In genomic region chr7:137073878-137074277, GRCm38 (mm10) we compare ENCODE assay signal across 14 mouse cellular contexts.
DNase-seq lines count a peak whose midpoint lies in the region; ATAC-seq and TF ChIP-seq lines count a peak whose summit lies in the region.
"Had no signal": no experiment of that assay in that cellular context is flagged by ENCODE, and none has a peak within 500 bp of the region (broad histone marks: within the 10 kb centered on the region; RNA-seq: fewer than 3 reads in every experiment).

No protein-coding gene starts in this region.

- ATAC-seq in heart, embryonic 11.5 days (replicated peaks; ENCODE audit: insufficient number of reproducible peaks, low FRiP score, low TSS enrichment) = no peak
- ATAC-seq in lung, embryonic 16.5 days (ENCODE audit: low read depth) = 0 out of 2 replicates have a peak, but pooled peaks have one; percentile 26
- ATAC-seq in stomach, embryonic 14.5 days (ENCODE audit: insufficient number of reproducible peaks, insufficient read depth, low FRiP score, low read depth) = peak; percentile 72; the same call in 1 of the 2 replicates

- WGBS in heart, embryonic 11.5 days (ENCODE audit: insufficient replicate concordance) = 73% methylated on average over 5 of the region's 5 CpGs
- WGBS in lung, embryonic 16.5 days = 56% methylated on average over 5 of the region's 5 CpGs
- WGBS in lung, adult 2 months = 72% methylated on average over 5 of the region's 5 CpGs
- WGBS in stomach, embryonic 14.5 days = 49% methylated on average over 5 of the region's 5 CpGs

- H3K4me3 ChIP-seq in heart, embryonic 11.5 days (ENCODE audit: low read depth, low read length) = no peak overlapping the region
- H3K4me3 ChIP-seq in lung, embryonic 16.5 days (ENCODE audit: low read length) = no peak overlapping the region
- H3K4me3 ChIP-seq in lung, adult 2 months (replicated peaks; ENCODE audit: extremely low read depth, low read depth, low read length) = no peak overlapping the region
- H3K4me3 ChIP-seq in stomach, embryonic 14.5 days (ENCODE audit: low read depth, low read length) = no peak overlapping the region
- no peak overlapping the region for H3K4me3 ChIP-seq in left cerebral cortex, adult 2 months
- H3K4me3 ChIP-seq: heart, embryonic 13.5 days; neural tube, embryonic 12.5 days had no signal

- H3K4me1 ChIP-seq in heart, embryonic 11.5 days (ENCODE audit: control insufficient read depth, insufficient read depth, low read length) = peaks cover 6% of the 10 kb centered on the region
- H3K4me1 ChIP-seq in lung, embryonic 16.5 days (replicated peaks; ENCODE audit: control insufficient read depth, insufficient read depth, low read length) = no peaks in the 10 kb centered on the region
- H3K4me1 ChIP-seq in lung, adult 2 months (ENCODE audit: control insufficient read depth, insufficient read depth, low read length) = no peaks in the 10 kb centered on the region
- H3K4me1 ChIP-seq in stomach, embryonic 14.5 days (ENCODE audit: control insufficient read depth, insufficient read depth, low read length) = peaks cover 15% of the 10 kb centered on the region

- no peaks in the 10 kb centered on the region for H3K9me3 ChIP-seq in heart, embryonic 11.5 days (replicated peaks; ENCODE audit: control insufficient read depth, low read length)
- no peaks in the 10 kb centered on the region for H3K9me3 ChIP-seq in lung, embryonic 16.5 days (ENCODE audit: control insufficient read depth, low read length)
- H3K9me3 ChIP-seq in stomach, embryonic 14.5 days (ENCODE audit: control insufficient read depth, low read depth, low read length) = no peaks in the 10 kb centered on the region
- H3K9me3 ChIP-seq: heart, embryonic 13.5 days; neural tube, embryonic 12.5 days had no signal

- DNase-seq in heart, adult 18-20 months = peak; percentile 47 to 72
- DNase-seq in lung, adult 2 months = no peak
- peak; percentile 46 for DNase-seq in heart, adult 8-10 months (ENCODE audit: low spot score)
- DNase-seq in cerebellum, postnatal 36 days = no peak
- DNase-seq in left cerebral cortex, adult 2 months (ENCODE audit: extremely low spot score in 1 of 2, low spot score in 2 of 2) = no peak
- DNase-seq: embryo, embryonic 11 days; kidney, adult 11 months; right cerebral cortex, postnatal 14 days had no signal

- H3K27me3 ChIP-seq in heart, embryonic 11.5 days (ENCODE audit: control insufficient read depth, insufficient read depth, low read length) = peaks cover 12% of the 10 kb centered on the region
- no peaks in the 10 kb centered on the region for H3K27me3 ChIP-seq in lung, embryonic 16.5 days (ENCODE audit: control insufficient read depth, insufficient read depth, low read depth, low read length)
- no peaks in the 10 kb centered on the region for H3K27me3 ChIP-seq in stomach, embryonic 14.5 days (ENCODE audit: control insufficient read depth, insufficient read depth, low read length)
- H3K27me3 ChIP-seq: neural tube, embryonic 12.5 days had no signal

- intact Hi-C loops in left cerebral cortex, adult 2 months (cut with DNase I) = no loop called here

- no peak overlapping the region for H3K27ac ChIP-seq in heart, embryonic 11.5 days (ENCODE audit: low read depth, low read length)
- no peak overlapping the region for H3K27ac ChIP-seq in lung, embryonic 16.5 days (ENCODE audit: low read length)
- H3K27ac ChIP-seq in stomach, embryonic 14.5 days (ENCODE audit: low read length) = peak overlapping the region; percentile 72; the same call in 1 of the 2 replicates
- H3K27ac ChIP-seq in left cerebral cortex, adult 2 months = no peak overlapping the region
- H3K27ac ChIP-seq: heart, embryonic 13.5 days; neural tube, embryonic 12.5 days had no signal

- TF ChIP-seq CTCF in lung, adult 2 months (IDR thresholded peaks at IDR 0.05; ENCODE audit: insufficient read depth, low read length) = no peak
- TF ChIP-seq CTCF in left cerebral cortex, adult 2 months (IDR thresholded peaks at IDR 0.05) = no peak

- H3K36me3 ChIP-seq in heart, embryonic 11.5 days (ENCODE audit: control insufficient read depth, insufficient read depth, low read length) = no peaks in the 10 kb centered on the region
- no peaks in the 10 kb centered on the region for H3K36me3 ChIP-seq in lung, embryonic 16.5 days (ENCODE audit: control insufficient read depth, insufficient read depth, low read length)
- no peaks in the 10 kb centered on the region for H3K36me3 ChIP-seq in stomach, embryonic 14.5 days (ENCODE audit: control insufficient read depth, insufficient read depth, low read length)
- H3K36me3 ChIP-seq: heart, embryonic 13.5 days; neural tube, embryonic 12.5 days had no signal

- TF ChIP-seq POLR2A in lung, adult 2 months (IDR thresholded peaks at IDR 0.05; ENCODE audit: borderline replicate concordance, extremely low read depth, low read depth, low read length) = no peak

- no peak overlapping the region for H3K9ac ChIP-seq in heart, embryonic 11.5 days (ENCODE audit: low read depth, low read length)
- H3K9ac ChIP-seq in lung, embryonic 16.5 days (ENCODE audit: low read length) = no peak overlapping the region
- no peak overlapping the region for H3K9ac ChIP-seq in stomach, embryonic 14.5 days (replicated peaks; ENCODE audit: low read depth, low read length)
- H3K9ac ChIP-seq: heart, embryonic 13.5 days; neural tube, embryonic 12.5 days had no signal

- no peak overlapping the region for H3K4me2 ChIP-seq in heart, embryonic 11.5 days
- H3K4me2 ChIP-seq in lung, embryonic 16.5 days (ENCODE audit: low read depth, low read length) = no peak overlapping the region
- no peak overlapping the region for H3K4me2 ChIP-seq in stomach, embryonic 14.5 days (replicated peaks; ENCODE audit: low read depth, low read length)
- H3K4me2 ChIP-seq: heart, embryonic 13.5 days; midbrain, embryonic 11.5 days; neural tube, embryonic 12.5 days had no signal

Comparison
In these comparisons a context has a peak if more than half of its experiments do, and no peak if none do; other contexts are left out.
1. DNase-seq: peak in heart, adult 18-20 months (2 of 2) and heart, adult 8-10 months (single experiment); none in lung, adult 2 months (single experiment), cerebellum, postnatal 36 days (0 of 2) and left cerebral cortex, adult 2 months (0 of 2).